In the genomic region with DNA sequence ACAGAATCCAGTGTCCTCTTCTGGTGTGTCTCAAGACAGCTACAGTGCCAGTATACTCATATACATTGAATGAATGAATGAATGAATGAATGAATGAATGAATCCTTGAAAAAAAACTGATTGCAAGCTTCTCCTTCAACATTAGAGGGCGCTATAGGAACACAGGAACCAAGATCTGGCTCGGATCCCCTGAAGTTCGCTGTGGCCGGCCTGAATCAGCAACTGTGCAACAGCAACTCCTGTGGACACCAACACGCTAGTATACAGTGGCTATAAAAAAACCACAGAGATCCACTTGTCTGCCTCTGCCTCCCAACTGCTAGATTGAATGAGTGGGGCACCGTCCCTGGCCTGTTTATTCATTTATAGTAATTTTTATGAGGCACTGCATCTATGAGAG, we compare ENCODE assay signal across 8 mouse cellular contexts. TPM values are rescaled to one million over a fixed set of nuclear protein-coding genes. Genes with fewer than 3 reads are reported as not detected.
A peak's percentile ranks its signal among the peaks of the same experiment; 100 is the strongest.
DNase-seq lines count a peak whose midpoint lies in the region; ATAC-seq and TF ChIP-seq lines count a peak whose summit lies in the region.
"Had no signal": no experiment of that assay in that cellular context is flagged by ENCODE, and none has a peak within 500 bp of the region (broad histone marks: within the 10 kb centered on the region; RNA-seq: fewer than 3 reads in every experiment).

No protein-coding gene starts in this region.

- TF ChIP-seq POLR2A in small intestine, adult 2 months (IDR thresholded peaks at IDR 0.05; ENCODE audit: low read depth, low read length), result no peak

- H3K9me3 ChIP-seq in kidney, embryonic 14.5 days (ENCODE audit: control insufficient read depth, low read length), result no peaks in the 10 kb centered on the region

- no peaks in the 10 kb centered on the region for H3K36me3 ChIP-seq in kidney, embryonic 14.5 days (ENCODE audit: control insufficient read depth, insufficient read depth, low read length)
- no peaks in the 10 kb centered on the region for H3K36me3 ChIP-seq in small intestine, adult 2 months (ENCODE audit: control insufficient read depth, insufficient read depth, low read length)

- peak; percentile 19 for DNase-seq in ovary, postnatal 14 days (ENCODE audit: low spot score)
- DNase-seq in ovary, postnatal 10 days (ENCODE audit: low spot score), result no peak
- DNase-seq in ZHBTc4 (ENCODE audit: low read depth, low spot score), result peak; percentile 71
- peak; percentile 80 for DNase-seq in embryo, embryonic 11 days
- peak; percentile 39 for DNase-seq in lung, postnatal 14 days

- H3K9ac ChIP-seq in kidney, embryonic 14.5 days (ENCODE audit: low read depth, low read length), result no peak overlapping the region

- H3K27me3 ChIP-seq in kidney, embryonic 14.5 days (ENCODE audit: control insufficient read depth, insufficient read depth, low read length), result no peaks in the 10 kb centered on the region
- H3K27me3 ChIP-seq in small intestine, adult 2 months (ENCODE audit: control insufficient read depth, insufficient read depth, low read length), result no peaks in the 10 kb centered on the region

- 9% methylated on average over 6 of the region's 6 CpGs for WGBS in kidney, embryonic 14.5 days
- WGBS in small intestine, adult 2 months, result 8% methylated on average over 6 of the region's 6 CpGs

- ATAC-seq in kidney, embryonic 14.5 days (ENCODE audit: low FRiP score, low TSS enrichment), result peak; percentile 78; the same call in 1 of the 2 replicates

- no peak overlapping the region for H3K4me2 ChIP-seq in kidney, embryonic 14.5 days (replicated peaks; ENCODE audit: low read depth, low read length)

- TF ChIP-seq CTCF in small intestine, adult 2 months (IDR thresholded peaks at IDR 0.05; ENCODE audit: extremely low read depth, insufficient read length, insufficient replicate concordance, low read depth, low read length), result peak; percentile 64; the same call in 1 of the 2 replicates

- no peak overlapping the region for H3K4me3 ChIP-seq in kidney, embryonic 14.5 days (ENCODE audit: low read length)
- no peak overlapping the region for H3K4me3 ChIP-seq in small intestine, adult 2 months (ENCODE audit: low read depth, low read length)

- no peaks in the 10 kb centered on the region for H3K4me1 ChIP-seq in kidney, embryonic 14.5 days (ENCODE audit: control insufficient read depth, insufficient read depth, low read length)
- peaks cover 2% of the 10 kb centered on the region; the same call in 1 of the 2 replicates for H3K4me1 ChIP-seq in small intestine, adult 2 months (ENCODE audit: control insufficient read depth, insufficient read depth, insufficient read length, low read length)

- no peak overlapping the region for H3K27ac ChIP-seq in kidney, embryonic 14.5 days (ENCODE audit: low read depth, low read length)
- H3K27ac ChIP-seq in small intestine, adult 2 months (ENCODE audit: insufficient read depth, low read depth, low read length), result no peak overlapping the region

RNA-seq across cellular contexts. Expression of a gene that starts 6.2 kb away (rescaled TPM):
- 0.53 and 1.1 TPM in 2 replicates for polyA plus RNA-seq in kidney, embryonic 14.5 days (2014; fragmentation: Nextera tagmentation; extraction: Ambion mirVana)
- not detected in 2 replicates for polyA plus RNA-seq in small intestine, adult 2 months (2012; rRNA removed)
- polyA plus RNA-seq: heart, embryonic 14.5 days had no signal

RNA-seq across cellular contexts. Expression of a gene that starts 26.3 kb away (rescaled TPM):
- 0.07 and 0.12 TPM in 2 replicates for polyA plus RNA-seq in kidney, embryonic 14.5 days (2014; fragmentation: Nextera tagmentation; extraction: Ambion mirVana)
- polyA plus RNA-seq in small intestine, adult 2 months (2012; rRNA removed), result not detected in 2 replicates
- polyA plus RNA-seq: heart, embryonic 14.5 days had no signal

RNA-seq across cellular contexts. Expression of a gene that starts 34.5 kb away (rescaled TPM):
- 0.47 and 1.6 TPM in 2 replicates for polyA plus RNA-seq in kidney, embryonic 14.5 days (2014; fragmentation: Nextera tagmentation; extraction: Ambion mirVana)
- not detected in 2 replicates for polyA plus RNA-seq in small intestine, adult 2 months (2012; rRNA removed)
- polyA plus RNA-seq: heart, embryonic 14.5 days had no signal
